Mouse (Mus musculus) midbrain, embryonic 16.5 days (tissue): ENCODE measurements around the gene Gm29094. TPM values are rescaled to one million over a fixed set of nuclear protein-coding genes. Genes with fewer than 3 reads are reported as not detected.
"Not testable (repeated sequence)": the region's sequence is repeated elsewhere in the genome, so short reads cannot be mapped to it uniquely, and the experiment has no call there.

Source experiments
- ATAC-seq: fragments of 200-750 bp; cut with Nextera tagmentation; 2 replicates; pipeline ENCODE4 v1.8.0; 2017; ENCODE audit warnings: moderate TSS enrichment
- H3K27ac ChIP-seq: fragments of 300-500 bp; sonication (generic); 2 replicates; pipeline ENCODE4 v1.5.1; 2014; ENCODE audit warnings: mild to moderate bottlenecking, low read length, mixed read lengths
- H3K27me3 ChIP-seq: fragments of 300-500 bp; sonication (generic); 2 replicates; pipeline ENCODE4 v1.6.1; 2014; ENCODE audit warnings: low read depth, low read length, mixed read lengths; ENCODE audit not compliant: control insufficient read depth, insufficient read depth
- H3K36me3 ChIP-seq: fragments of 300-500 bp; sonication (generic); 2 replicates; pipeline ENCODE4 v1.6.1; 2014; ENCODE audit warnings: mild to moderate bottlenecking, low read length, moderate library complexity, mixed read lengths; ENCODE audit not compliant: control insufficient read depth, insufficient read depth
- H3K4me1 ChIP-seq: fragments of 300-500 bp; sonication (generic); 2 replicates; pipeline ENCODE4 v1.6.1; 2014; ENCODE audit warnings: mild to moderate bottlenecking, low read length, mixed read lengths; ENCODE audit not compliant: control insufficient read depth, insufficient read depth
- H3K4me2 ChIP-seq: fragments of 300-500 bp; sonication (generic); 2 replicates; pipeline ENCODE4 v1.6.1; 2014; ENCODE audit warnings: mild to moderate bottlenecking, low read length, mixed read lengths
- H3K4me3 ChIP-seq: fragments of 300-500 bp; sonication (generic); 2 replicates; pipeline ENCODE4 v1.5.1; 2014; ENCODE audit warnings: low read depth, mild to moderate bottlenecking, low read length, moderate library complexity, mixed read lengths
- H3K9ac ChIP-seq: fragments of 300-500 bp; sonication (generic); 2 replicates; pipeline ENCODE4 v1.6.1; 2014; ENCODE audit warnings: low read depth, low read length, mixed read lengths
- H3K9me3 ChIP-seq: fragments of 300-500 bp; sonication (generic); replicated peaks from 2 replicates; pipeline ENCODE4 v1.6.1; 2014; ENCODE audit warnings: mild to moderate bottlenecking, low read length, mixed read lengths; ENCODE audit not compliant: control insufficient read depth, poor library complexity, severe bottlenecking
- whole genome bisulfite sequencing: fragments of 180-500 bp; shearing (Covaris S2); extraction: QIAGEN DNeasy Blood & Tissue Kit; methylation state at CpG from one replicate; pipeline ENCODE4 v1.1.7; 2014; 5-methylcytosine and 5-hydroxymethylcytosine counted together
- polyA plus RNA-seq: library from polyadenylated mRNA; unstranded; fragments of >200 nt; fragmentation: Nextera tagmentation; extraction: Ambion mirVana; gene quantifications from 2 replicates; pipeline ENCODE4 v1.2.1, GENCODE M21; 2015

Gm29094 gene
- polyA plus RNA-seq: not detected in 2 replicates

DNA sequence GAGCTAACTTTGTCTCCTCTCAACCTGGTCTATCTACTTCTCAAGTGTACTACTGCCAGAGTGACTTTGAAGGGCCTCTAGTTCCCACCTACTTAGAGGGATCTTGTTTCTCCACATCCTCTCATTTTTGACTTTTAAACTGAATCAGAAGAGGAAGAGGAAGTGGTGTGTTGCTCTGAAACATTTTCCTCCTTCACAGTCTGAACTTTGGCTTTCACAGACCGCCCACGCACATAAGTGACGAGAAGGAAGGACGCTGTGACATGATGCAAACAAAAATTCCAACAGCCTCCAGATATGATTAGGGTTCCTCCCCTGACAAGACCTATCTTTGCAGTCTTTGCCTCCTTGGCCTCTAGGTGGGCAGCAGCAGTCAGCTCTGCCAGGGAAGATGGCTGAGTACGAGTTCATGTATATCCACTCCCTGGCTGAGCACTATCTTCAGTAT lies at the start of gene Gm29094, which contains the start of gene Bcl2a1b:
Gene Gm29094 (plus strand): TSS at position 411 of the 448 bp plus-strand sequence.
Gene Bcl2a1b (plus strand): TSS at position 241 of the 448 bp plus-strand sequence.
- not testable (repeated sequence) for ATAC-seq, H3K27ac ChIP-seq, H3K4me2 ChIP-seq, H3K36me3 ChIP-seq, H3K4me1 ChIP-seq, H3K27me3 ChIP-seq, H3K9me3 ChIP-seq, H3K4me3 ChIP-seq, H3K9ac ChIP-seq
- WGBS: 87% methylated on average over 5 of the region's 5 CpGs

DNA sequence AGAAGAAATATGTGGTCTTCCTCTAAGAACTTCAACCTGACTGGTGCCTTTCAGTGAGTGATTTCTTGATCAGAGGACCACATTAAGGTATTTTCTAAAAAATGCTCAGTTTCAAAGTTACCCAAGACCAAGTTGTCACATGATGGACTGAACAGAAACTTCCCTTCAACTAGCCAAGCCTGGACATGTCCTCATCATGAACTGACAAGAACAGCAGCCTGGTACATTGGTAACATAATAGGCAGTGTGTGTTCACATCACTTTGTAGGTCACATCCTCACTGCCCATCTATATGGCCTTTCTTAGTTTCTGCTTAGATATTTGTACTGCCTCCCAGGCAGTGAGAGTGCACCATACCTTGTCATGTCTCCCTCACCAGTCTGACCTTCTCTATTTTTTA lies 26.6 kb upstream of the Gm29094 start:
- not testable (repeated sequence) for H3K27ac ChIP-seq, H3K4me3 ChIP-seq, H3K4me2 ChIP-seq, ATAC-seq, H3K36me3 ChIP-seq, H3K9ac ChIP-seq, H3K9me3 ChIP-seq, H3K4me1 ChIP-seq, H3K27me3 ChIP-seq

GRCm38 (mm10) chr9:89178833-89179232 lies 20.3 kb upstream of the Gm29094 start:
- not testable (repeated sequence) for H3K9ac ChIP-seq, ATAC-seq, H3K27ac ChIP-seq, H3K9me3 ChIP-seq, H3K4me2 ChIP-seq, H3K4me1 ChIP-seq, H3K27me3 ChIP-seq, H3K4me3 ChIP-seq, H3K36me3 ChIP-seq
- 48% methylated on average over 2 of the region's 3 CpGs for WGBS

DNA sequence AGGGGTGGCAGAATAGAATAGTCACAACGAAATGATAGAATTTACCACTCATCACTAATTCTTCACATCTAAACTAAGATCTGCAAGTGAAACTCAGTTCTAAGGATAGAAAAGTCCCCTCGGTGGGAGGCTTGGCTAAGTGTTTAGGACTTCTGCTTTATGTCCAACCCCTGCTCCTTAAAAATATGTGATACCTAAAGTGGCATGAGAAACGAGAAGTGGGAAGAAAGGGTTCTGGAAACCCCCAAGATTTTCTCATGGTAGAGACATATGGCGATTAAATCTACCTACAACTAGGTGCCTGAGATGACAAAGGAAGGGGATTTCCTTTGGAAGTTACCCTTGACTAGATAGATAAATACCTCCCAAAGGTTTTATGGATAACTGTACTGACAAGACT lies 19.7 kb upstream of the Gm29094 start:
- H3K4me2 ChIP-seq, H3K4me1 ChIP-seq, H3K9ac ChIP-seq, ATAC-seq, H3K4me3 ChIP-seq, H3K9me3 ChIP-seq, H3K36me3 ChIP-seq, H3K27me3 ChIP-seq, H3K27ac ChIP-seq: not testable (repeated sequence)
- 97% methylated on average over 2 of the region's 4 CpGs for WGBS

DNA sequence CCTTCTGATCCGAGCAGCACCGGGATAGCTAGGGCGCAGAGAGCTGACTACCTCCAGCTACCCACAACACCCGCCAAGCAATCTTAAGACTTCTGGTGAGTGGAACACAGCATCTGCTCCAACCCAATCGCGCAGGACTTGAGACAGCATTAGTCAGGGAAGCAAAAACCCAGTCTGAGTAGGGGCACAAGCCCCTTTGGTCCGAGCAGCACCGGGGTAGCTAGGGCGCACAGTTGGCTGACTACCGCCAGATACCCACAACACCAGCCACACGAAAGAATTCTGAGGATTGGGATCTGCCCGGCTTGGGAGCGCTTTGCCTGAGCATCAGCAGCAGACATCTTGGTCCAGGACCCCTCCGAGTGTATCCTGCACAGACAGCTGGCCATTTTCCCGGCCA lies 12.2 kb upstream of the Gm29094 start:
- H3K27me3 ChIP-seq, H3K36me3 ChIP-seq, H3K9me3 ChIP-seq, H3K27ac ChIP-seq, H3K4me2 ChIP-seq, H3K9ac ChIP-seq, ATAC-seq, H3K4me1 ChIP-seq, H3K4me3 ChIP-seq: not testable (repeated sequence)
- 82% methylated on average over 15 of the region's 15 CpGs for WGBS

DNA sequence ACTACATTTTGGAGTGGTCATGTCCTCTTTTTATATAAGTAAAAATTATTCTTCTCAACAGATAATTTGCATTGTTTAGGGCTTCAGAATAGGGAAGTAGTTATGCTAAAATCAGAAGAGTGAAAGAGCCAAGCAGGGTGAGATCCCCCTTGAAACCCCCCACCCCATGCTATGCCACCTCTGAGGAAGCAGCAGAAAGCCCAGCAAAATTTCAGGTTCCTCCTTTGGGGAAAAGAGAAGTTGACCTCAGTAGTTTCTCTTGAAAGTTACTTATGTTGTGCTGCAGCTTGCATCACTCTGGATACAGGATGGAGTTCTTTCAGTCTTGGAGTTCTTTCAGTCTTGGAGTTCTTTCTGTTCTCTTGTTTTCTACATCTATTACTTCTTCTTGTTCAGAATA lies 3.7 kb upstream of the Gm29094 start:
- H3K9me3 ChIP-seq, H3K9ac ChIP-seq, H3K4me1 ChIP-seq, H3K4me2 ChIP-seq, H3K27ac ChIP-seq, H3K36me3 ChIP-seq, ATAC-seq, H3K27me3 ChIP-seq, H3K4me3 ChIP-seq: not testable (repeated sequence)

DNA sequence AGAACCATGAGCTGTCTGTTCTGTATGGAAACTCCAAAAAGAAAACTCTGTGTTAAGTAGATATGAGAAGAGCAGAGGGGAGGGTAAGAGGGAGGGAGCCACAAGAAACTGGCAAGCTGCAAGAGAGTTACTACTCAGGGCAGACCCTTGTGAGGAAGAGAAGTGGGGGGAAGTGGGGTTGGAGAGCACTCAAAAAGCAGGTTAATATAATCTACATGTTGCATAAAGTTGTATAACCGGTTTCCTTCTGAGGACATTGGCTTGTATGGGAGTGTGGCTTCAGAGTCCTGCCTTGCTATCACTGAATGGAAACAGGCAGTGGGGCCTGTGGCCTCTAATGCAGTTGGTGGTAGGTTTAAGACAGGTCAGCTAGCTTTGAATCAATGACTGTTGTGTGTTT lies 1.7 kb upstream of the Gm29094 start:
- not testable (repeated sequence) for H3K27ac ChIP-seq
- WGBS: 86% methylated on average over 1 of the region's 1 CpGs

DNA sequence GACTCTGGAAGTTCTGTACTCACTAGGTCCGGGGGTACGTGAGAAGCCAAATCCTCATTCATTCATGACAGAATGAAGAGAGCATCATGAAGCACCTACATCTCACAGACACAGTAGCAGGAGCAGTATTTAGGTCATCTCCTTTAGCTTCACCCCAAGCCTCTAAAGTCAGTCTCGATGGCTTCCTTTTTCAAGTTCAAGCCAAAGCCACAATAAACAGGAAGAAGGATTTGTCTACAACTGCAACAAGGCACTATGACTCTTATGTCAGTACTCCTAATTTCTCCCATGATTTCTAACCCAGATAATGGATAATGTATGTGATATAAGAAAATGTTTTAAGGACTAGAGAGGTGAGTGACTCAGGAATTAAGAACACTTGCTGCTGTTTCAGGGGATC lies 830 bp upstream of the Gm29094 start:
- H3K4me3 ChIP-seq, H3K9me3 ChIP-seq, ATAC-seq, H3K4me2 ChIP-seq, H3K27ac ChIP-seq, H3K36me3 ChIP-seq, H3K4me1 ChIP-seq, H3K27me3 ChIP-seq, H3K9ac ChIP-seq: not testable (repeated sequence)
- WGBS: 87% methylated on average over 3 of the region's 3 CpGs

More for the DNA sequence above, 1.7 kb upstream of the Gm29094 start:
- not testable (repeated sequence) for H3K36me3 ChIP-seq, H3K9ac ChIP-seq, H3K4me3 ChIP-seq, H3K4me2 ChIP-seq, ATAC-seq, H3K4me1 ChIP-seq, H3K9me3 ChIP-seq, H3K27me3 ChIP-seq

DNA sequence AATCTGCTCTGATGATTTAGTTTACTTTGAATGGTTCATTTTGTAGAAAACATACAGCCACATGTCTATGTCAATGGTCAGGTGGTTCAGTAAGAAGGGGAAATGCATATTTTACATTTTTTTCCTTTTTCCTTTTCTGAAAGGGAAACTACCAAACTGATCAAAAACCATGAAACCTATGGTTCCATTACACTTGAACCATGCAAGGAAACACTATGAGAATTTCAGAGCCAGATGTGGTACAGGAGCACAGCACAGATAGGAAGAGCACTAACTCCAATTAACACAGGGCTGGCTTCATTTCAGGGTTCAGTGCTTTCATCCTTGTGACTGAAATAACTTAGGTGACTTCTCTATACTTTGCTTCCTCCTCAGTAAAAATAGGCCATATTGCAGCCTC lies 3.1 kb downstream of the Gm29094 start:
- ATAC-seq, H3K27me3 ChIP-seq, H3K4me2 ChIP-seq, H3K36me3 ChIP-seq, H3K9ac ChIP-seq, H3K4me3 ChIP-seq, H3K27ac ChIP-seq, H3K4me1 ChIP-seq, H3K9me3 ChIP-seq: not testable (repeated sequence)

DNA sequence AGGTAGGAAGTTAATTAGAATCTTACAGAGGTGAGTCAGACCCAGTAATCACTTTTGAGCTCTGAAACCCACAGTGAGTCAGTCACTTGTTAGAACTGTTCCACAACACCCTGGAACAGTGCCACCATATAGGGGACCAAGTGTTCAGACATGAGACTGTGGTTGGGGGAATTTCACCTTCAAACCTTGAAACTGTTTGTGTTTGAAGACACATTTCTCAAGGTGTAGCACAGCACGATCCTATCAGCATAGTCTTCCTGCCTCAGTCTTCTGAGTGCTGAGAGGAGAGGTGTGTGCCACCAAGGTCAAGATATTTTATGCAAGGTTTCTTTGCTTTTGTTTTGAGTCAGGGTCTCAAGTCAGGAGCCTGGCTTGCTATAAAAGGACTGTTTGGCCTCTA lies 9.8 kb downstream of the Gm29094 start:
- not testable (repeated sequence) for H3K4me3 ChIP-seq, H3K4me1 ChIP-seq, H3K4me2 ChIP-seq, H3K27ac ChIP-seq, H3K36me3 ChIP-seq, ATAC-seq, H3K27me3 ChIP-seq, H3K9me3 ChIP-seq, H3K9ac ChIP-seq
- 82% methylated on average over 1 of the region's 1 CpGs for WGBS
